ENCODE assay signal across 9 mouse cellular contexts in genomic region chr6:120301137-120301536, GRCm38 (mm10). TPM values are rescaled to one million over a fixed set of nuclear protein-coding genes. Genes with fewer than 3 reads are reported as not detected.
DNase-seq lines count a peak whose midpoint lies in the region; ATAC-seq and TF ChIP-seq lines count a peak whose summit lies in the region.
"Had no signal": no experiment of that assay in that cellular context is flagged by ENCODE, and none has a peak within 500 bp of the region (broad histone marks: within the 10 kb centered on the region; RNA-seq: fewer than 3 reads in every experiment).

No protein-coding gene starts in this region.

- H3K27me3 ChIP-seq in cerebellum, adult 2 months (ENCODE audit: control insufficient read depth, insufficient read depth, low read length) = no peaks in the 10 kb centered on the region; the same call in 1 of the 2 replicates
- H3K27me3 ChIP-seq in midbrain, embryonic 16.5 days (ENCODE audit: control insufficient read depth, insufficient read depth, low read depth, low read length) = no peaks in the 10 kb centered on the region; the same call in 1 of the 2 replicates

- WGBS in cerebellum, adult 2 months = 30% methylated on average over 6 of the region's 6 CpGs
- 31% methylated on average over 6 of the region's 6 CpGs for WGBS in midbrain, embryonic 16.5 days

- TF ChIP-seq POLR2A in cerebellum, adult 2 months (IDR thresholded peaks at IDR 0.05; ENCODE audit: borderline replicate concordance, insufficient read depth, low read length) = no peak

- no peaks in the 10 kb centered on the region for H3K4me1 ChIP-seq in cerebellum, adult 2 months (ENCODE audit: control insufficient read depth, insufficient read depth, low read length)
- no peaks in the 10 kb centered on the region for H3K4me1 ChIP-seq in midbrain, embryonic 16.5 days (ENCODE audit: control insufficient read depth, insufficient read depth, low read length)

- peak; percentile 68 to 80; a peak in 3 of 4 replicates for ATAC-seq in hematopoietic stem cell, adult 5-6 weeks (replicated peaks in 1 of 2; ENCODE audit: insufficient read depth in 1 of 2, low FRiP score in 2 of 2, low TSS enrichment in 1 of 2, low read depth in 1 of 2, poor library complexity in 2 of 2, severe bottlenecking in 2 of 2)
- 0 out of 2 replicates have a peak, but pooled peaks have one; percentile 45 for ATAC-seq in midbrain, embryonic 16.5 days

- no peak overlapping the region for H3K9ac ChIP-seq in midbrain, embryonic 16.5 days (ENCODE audit: low read depth, low read length)

- peak; percentile 17 to 29 for DNase-seq in cerebellum, adult 2 months
- no peak for DNase-seq in cerebellum, adult 11-12 months
- peak; percentile 42 for DNase-seq in CD4-positive helper T cell, adult 2 months (ENCODE audit: low read depth, low spot score)
- DNase-seq in cerebellum, postnatal 36 days = peak; percentile 13 to 24
- DNase-seq in layer of hippocampus, postnatal 10 days (ENCODE audit: low spot score in 2 of 2) = peak; percentile 47 to 59
- DNase-seq in thymus, postnatal 14 days = peak; percentile 37

- H3K36me3 ChIP-seq in midbrain, embryonic 16.5 days (ENCODE audit: control insufficient read depth, insufficient read depth, low read length) = no peaks in the 10 kb centered on the region

- H3K9me3 ChIP-seq in midbrain, embryonic 16.5 days (replicated peaks; ENCODE audit: control insufficient read depth, low read length, poor library complexity, severe bottlenecking) = no peaks in the 10 kb centered on the region

- TF ChIP-seq CTCF in cerebellum, adult 2 months (IDR thresholded peaks at IDR 0.05; ENCODE audit: borderline replicate concordance, insufficient read depth, low read depth, low read length) = peak; percentile 45; the same call in 1 of the 2 replicates

- no peak overlapping the region for H3K4me3 ChIP-seq in cerebellum, adult 2 months (replicated peaks; ENCODE audit: insufficient read depth, low read depth, low read length)
- no peak overlapping the region for H3K4me3 ChIP-seq in midbrain, embryonic 16.5 days (ENCODE audit: low read depth, low read length)

- H3K4me2 ChIP-seq in midbrain, embryonic 16.5 days (ENCODE audit: low read length) = no peak overlapping the region

- H3K27ac ChIP-seq in cerebellum, adult 2 months (ENCODE audit: insufficient read depth, low read length) = no peak overlapping the region
- no peak overlapping the region for H3K27ac ChIP-seq in midbrain, embryonic 16.5 days (ENCODE audit: low read length)

RNA-seq across cellular contexts. Expression of gene B4galnt3, which starts 6.8 kb away (rescaled TPM):
- 0.55 and 0.65 TPM in 2 replicates for polyA plus RNA-seq in cerebellum, adult 2 months (2012; rRNA removed)
- not detected in 2 replicates for total RNA-seq in hematopoietic stem cell, adult 5-6 weeks (2017)
- 1 to 10 TPM; 1.9 to 2.2 TPM for total RNA-seq in layer of hippocampus, postnatal 10 days (2021)
- 0.11 TPM in 1 of 2 replicates, not detected in the other for polyA plus RNA-seq in midbrain, embryonic 16.5 days (2015; fragmentation: Nextera tagmentation; extraction: Ambion mirVana)

RNA-seq across cellular contexts. Expression of gene D330020A13Rik, which starts 7.0 kb away (rescaled TPM):
- polyA plus RNA-seq in cerebellum, adult 2 months (2012; rRNA removed) = 0.10 TPM in 2 replicates
- not detected in 2 replicates for total RNA-seq in hematopoietic stem cell, adult 5-6 weeks (2017)
- total RNA-seq in layer of hippocampus, postnatal 10 days (2021) = not detected
- polyA plus RNA-seq in midbrain, embryonic 16.5 days (2015; fragmentation: Nextera tagmentation; extraction: Ambion mirVana) = not detected in 2 replicates
- total RNA-seq: layer of hippocampus, postnatal 25 days had no signal
